Mouse (Mus musculus): ENCODE data around the gene Stmn1. TPM values are rescaled to one million over a fixed set of nuclear protein-coding genes. Genes with fewer than 3 reads are reported as not detected.
"Not testable (repeated sequence)": the region's sequence is repeated elsewhere in the genome, so short reads cannot be mapped to it uniquely, and the experiment has no call there.

Stmn1 gene
- polyA plus RNA-seq, 1 experiment from 2014 or later = 1,595 TPM

DNA sequence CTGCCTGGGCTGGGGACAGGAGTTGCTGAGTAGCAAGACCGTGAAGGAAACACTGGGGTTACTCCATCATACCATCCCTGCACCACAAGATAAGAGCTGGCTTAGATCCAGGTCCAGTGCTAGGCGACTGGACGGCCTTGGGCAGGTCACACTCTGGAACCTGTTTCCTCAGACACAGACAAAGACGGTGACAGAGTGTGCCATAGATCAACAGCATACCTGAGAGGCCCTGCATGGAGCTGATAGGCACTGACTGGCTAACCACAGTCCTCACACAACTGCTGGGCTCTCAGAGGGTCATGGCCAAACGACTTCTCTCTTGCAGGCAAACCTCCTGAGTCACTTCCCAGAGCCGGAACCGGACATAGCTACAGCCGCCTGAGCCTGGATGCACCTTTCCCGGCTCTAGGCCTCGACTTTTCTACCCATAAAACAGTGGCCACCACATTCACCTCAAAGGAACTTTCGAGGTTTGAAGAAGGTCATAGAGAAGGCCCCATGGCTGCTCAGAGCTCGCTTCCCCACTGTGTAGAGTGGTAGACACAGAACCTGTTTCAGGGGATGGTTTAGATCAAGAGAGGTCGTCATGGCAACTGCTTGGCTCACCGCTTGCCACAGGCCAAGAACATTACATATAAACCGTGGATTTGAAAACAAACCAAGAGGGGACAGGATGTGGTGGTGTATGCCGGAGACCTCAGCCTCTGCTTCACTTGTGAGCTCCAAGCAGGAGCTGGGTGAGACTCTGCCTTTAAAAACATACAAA is 26.8 kb downstream of the Stmn1 start:
- Histone ChIP-seq H3K27ac (ENCODE audit: low read length) (no peak overlapping the region), H3K4me2 (replicated peaks; ENCODE audit: low read depth, low read length) (no peak overlapping the region), H3K9ac (replicated peaks; ENCODE audit: low read length) (no peak overlapping the region), H3K27me3 (ENCODE audit: insufficient read depth, low read length) (no peaks in the 10 kb centered on the region), H3K36me3 (ENCODE audit: insufficient read depth, low read length) (no peaks in the 10 kb centered on the region), H3K4me1 (ENCODE audit: insufficient read depth, low read length) (peaks cover 30% of the 10 kb centered on the region), H3K4me3 (ENCODE audit: low read length) (no peak overlapping the region), H3K9me3 (ENCODE audit: low read length) (no peaks in the 10 kb centered on the region)
- 57% methylated on average over 16 of the region's 16 CpGs for WGBS
- ATAC-seq (ENCODE audit: low FRiP score, low TSS enrichment) = peak; percentile 19; the same call in 1 of the 2 replicates

DNA sequence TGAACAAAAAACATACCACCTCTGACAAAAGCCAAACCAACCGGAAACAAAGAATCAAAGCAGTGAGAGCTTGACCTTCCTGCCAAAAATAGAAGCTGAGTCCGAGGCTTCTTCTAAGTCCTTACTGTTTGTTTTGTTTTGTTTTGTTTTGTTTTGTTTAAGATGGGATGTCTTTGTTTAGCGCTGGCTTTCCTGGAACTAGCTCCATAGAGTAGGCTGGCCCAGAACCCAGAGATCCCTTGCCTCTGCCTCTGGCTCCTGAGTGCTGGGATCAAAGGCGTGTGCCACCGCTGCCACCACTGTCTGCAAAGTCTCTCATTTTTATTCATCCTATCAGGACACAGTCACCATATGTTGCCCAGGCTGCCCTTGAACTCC is 27.4 kb downstream of the Stmn1 start:
- Histone ChIP-seq H3K4me3 (ENCODE audit: low read length) (no peak overlapping the region), H3K27ac (ENCODE audit: low read length) (0 out of 2 replicates have a peak overlapping the region, but pooled peaks have one; percentile 4), H3K9ac (replicated peaks; ENCODE audit: low read length) (no peak overlapping the region), H3K36me3 (ENCODE audit: insufficient read depth, low read length) (no peaks in the 10 kb centered on the region), H3K4me1 (ENCODE audit: insufficient read depth, low read length) (peaks cover 30% of the 10 kb centered on the region), H3K9me3 (ENCODE audit: low read length) (no peaks in the 10 kb centered on the region), H3K27me3 (ENCODE audit: insufficient read depth, low read length) (no peaks in the 10 kb centered on the region), H3K4me2 (replicated peaks; ENCODE audit: low read depth, low read length) (no peak overlapping the region)
- no peak for ATAC-seq (ENCODE audit: low FRiP score, low TSS enrichment)
- WGBS = 68% methylated on average over 5 of the region's 5 CpGs

DNA sequence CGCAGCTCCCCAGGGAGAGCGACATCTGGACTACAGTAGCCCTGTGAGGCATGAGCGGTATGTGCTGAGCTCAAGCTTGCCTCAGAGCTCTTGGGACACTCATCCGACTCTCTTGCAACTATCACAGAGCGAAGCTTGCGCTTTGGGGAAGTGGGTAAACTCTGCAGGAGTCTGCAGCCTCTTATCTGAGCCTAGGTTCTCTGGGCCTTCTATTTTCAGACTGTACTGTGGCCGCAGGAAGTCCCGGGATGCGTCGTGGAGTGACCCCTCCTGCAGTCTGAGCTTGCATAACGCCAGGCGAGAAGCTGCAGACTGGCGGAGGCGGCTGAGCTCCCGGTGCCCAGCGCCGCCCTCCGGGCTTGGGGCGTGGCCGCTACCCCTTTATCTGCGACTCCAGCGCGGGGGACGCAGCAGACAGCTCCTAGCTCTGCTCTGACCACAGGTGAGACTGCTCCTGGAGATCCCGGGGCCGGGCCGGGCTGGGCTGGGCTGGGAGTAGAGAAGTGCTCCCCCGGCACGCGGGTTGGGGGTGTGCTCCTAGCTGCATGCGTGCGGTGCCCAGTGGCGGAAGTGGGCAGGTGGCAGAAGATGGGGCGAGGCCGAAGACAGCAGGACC is 28.6 kb downstream of the Stmn1 start, which contains the start of gene Paqr7:
Gene Paqr7, plus strand, starts transcription at position 103 of the 616 bp plus-strand sequence.
- ATAC-seq (ENCODE audit: low FRiP score, low TSS enrichment) = peak; percentile 81
- H3K4me1 ChIP-seq (ENCODE audit: insufficient read depth, low read length) = peaks cover 30% of the 10 kb centered on the region
- H3K27ac ChIP-seq (ENCODE audit: low read length) = peak within 1 kb of the TSS; percentile 7; the same call in 1 of the 2 replicates
- peak within 1 kb of the TSS; percentile 53 for H3K9ac ChIP-seq (replicated peaks; ENCODE audit: low read length)
- 7% methylated on average over 35 of the region's 35 CpGs for WGBS
- H3K4me2 ChIP-seq (replicated peaks; ENCODE audit: low read depth, low read length) = peak within 1 kb of the TSS; percentile 96
- H3K27me3 ChIP-seq (ENCODE audit: insufficient read depth, low read length) = no peaks in the 10 kb centered on the region
- no peaks in the 10 kb centered on the region for H3K36me3 ChIP-seq (ENCODE audit: insufficient read depth, low read length)
- H3K9me3 ChIP-seq (ENCODE audit: low read length) = no peaks in the 10 kb centered on the region
- H3K4me3 ChIP-seq (ENCODE audit: low read length) = peak within 1 kb of the TSS; percentile 59

DNA sequence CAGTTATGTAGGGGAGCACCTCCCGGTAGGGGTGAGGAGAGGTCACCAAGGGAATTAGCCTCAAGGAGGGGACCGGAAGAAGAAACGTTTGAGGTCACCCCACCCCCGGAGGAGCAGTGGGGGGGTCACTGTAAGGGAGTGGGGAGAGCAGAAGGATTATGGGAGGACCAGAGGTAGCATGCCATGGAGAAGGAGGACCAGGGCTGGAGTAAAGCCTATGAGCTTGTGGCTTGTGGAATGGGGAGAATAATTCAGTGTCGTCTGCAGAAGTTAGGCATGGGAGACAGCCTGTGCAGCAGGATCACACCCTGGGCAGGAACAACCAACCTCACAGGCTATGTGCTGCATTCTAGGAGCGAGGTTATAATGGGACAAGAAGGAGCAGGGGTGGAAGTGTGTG is 29.1 kb downstream of the Stmn1 start:
- peaks cover 30% of the 10 kb centered on the region for H3K4me1 ChIP-seq (ENCODE audit: insufficient read depth, low read length)
- no peak overlapping the region; the same call in 1 of the 2 replicates for H3K27ac ChIP-seq (ENCODE audit: low read length)
- no peaks in the 10 kb centered on the region for H3K27me3 ChIP-seq (ENCODE audit: insufficient read depth, low read length)
- H3K4me3 ChIP-seq (ENCODE audit: low read length) = peak overlapping the region; percentile 59
- peak overlapping the region; percentile 53 for H3K9ac ChIP-seq (replicated peaks; ENCODE audit: low read length)
- WGBS = 13% methylated on average over 6 of the region's 6 CpGs
- H3K36me3 ChIP-seq (ENCODE audit: insufficient read depth, low read length) = no peaks in the 10 kb centered on the region
- peak overlapping the region; percentile 96 for H3K4me2 ChIP-seq (replicated peaks; ENCODE audit: low read depth, low read length)
- H3K9me3 ChIP-seq (ENCODE audit: low read length) = no peaks in the 10 kb centered on the region
- ATAC-seq (ENCODE audit: low FRiP score, low TSS enrichment) = peak; percentile 20; the same call in 1 of the 2 replicates

DNA sequence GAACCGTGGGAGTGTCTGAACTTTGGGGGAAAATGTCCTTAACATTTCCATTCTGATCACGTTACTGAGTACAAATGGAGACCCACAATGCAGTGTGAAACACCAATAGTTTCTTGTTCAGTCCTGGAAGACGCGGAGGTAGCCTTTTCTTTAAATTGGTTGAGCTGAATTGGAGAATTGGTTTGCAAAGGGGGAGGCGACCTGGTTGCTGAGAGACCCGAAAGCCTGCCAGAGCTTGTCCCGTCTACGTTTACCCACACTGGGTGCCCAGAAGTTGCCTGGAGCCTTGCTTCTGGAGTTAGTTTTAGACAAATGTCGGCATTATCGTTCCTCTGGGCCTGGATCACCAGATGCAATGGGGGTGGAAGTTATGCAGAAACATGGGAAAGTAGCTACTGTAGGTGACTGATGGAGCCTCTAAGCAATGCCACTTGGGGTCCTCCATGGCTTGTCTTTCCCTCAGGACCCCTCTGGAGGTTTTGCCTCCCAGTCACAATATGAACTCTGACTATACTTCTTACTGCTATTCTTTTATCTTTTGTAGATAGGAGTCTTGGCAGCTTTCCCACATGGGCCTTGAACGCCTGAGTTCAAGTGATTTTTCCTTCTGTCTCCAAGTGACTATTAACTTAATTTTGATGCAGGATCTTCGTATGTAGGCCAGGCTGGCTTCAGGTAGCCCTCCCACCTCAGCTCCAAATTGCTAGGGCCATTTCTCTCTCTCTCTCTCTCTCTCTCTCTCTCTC is 30.0 kb downstream of the Stmn1 start:
- Histone ChIP-seq H3K9me3 (ENCODE audit: low read length) (no peaks in the 10 kb centered on the region), H3K4me1 (ENCODE audit: insufficient read depth, low read length) (peaks cover 30% of the 10 kb centered on the region), H3K27me3 (ENCODE audit: insufficient read depth, low read length) (no peaks in the 10 kb centered on the region), H3K4me3 (ENCODE audit: low read length) (no peak overlapping the region), H3K9ac (replicated peaks; ENCODE audit: low read length) (no peak overlapping the region), H3K27ac (ENCODE audit: low read length) (no peak overlapping the region), H3K36me3 (ENCODE audit: insufficient read depth, low read length) (no peaks in the 10 kb centered on the region), H3K4me2 (replicated peaks; ENCODE audit: low read depth, low read length) (no peak overlapping the region)
- no peak for ATAC-seq (ENCODE audit: low FRiP score, low TSS enrichment)
- 79% methylated on average over 12 of the region's 12 CpGs for WGBS

DNA sequence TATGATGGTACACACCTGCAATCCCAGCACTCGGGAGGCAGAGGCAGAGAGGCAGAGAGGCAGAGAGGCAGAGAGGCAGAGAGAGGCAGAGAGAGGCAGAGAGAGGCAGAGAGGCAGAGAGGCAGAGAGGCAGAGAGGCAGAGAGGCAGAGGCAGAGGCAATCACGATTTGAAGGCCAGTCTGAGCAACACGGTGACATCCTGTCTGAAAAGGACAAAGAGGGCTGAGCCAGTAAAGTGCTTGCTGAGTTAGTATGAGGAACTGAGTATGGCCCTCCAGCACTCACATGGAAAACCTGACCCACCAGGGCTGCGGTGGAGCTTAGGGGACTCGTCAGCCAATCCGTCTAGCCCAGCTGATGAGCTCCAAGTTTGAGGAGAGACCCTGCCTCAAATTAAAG is 30.9 kb downstream of the Stmn1 start:
- not testable (repeated sequence) for H3K4me2 ChIP-seq (replicated peaks; ENCODE audit: low read depth, low read length); H3K27me3 ChIP-seq (ENCODE audit: insufficient read depth, low read length); ATAC-seq (ENCODE audit: low FRiP score, low TSS enrichment); H3K27ac ChIP-seq (ENCODE audit: low read length); H3K36me3 ChIP-seq (ENCODE audit: insufficient read depth, low read length); H3K9me3 ChIP-seq (ENCODE audit: low read length); H3K9ac ChIP-seq (replicated peaks; ENCODE audit: low read length); H3K4me3 ChIP-seq (ENCODE audit: low read length)
- H3K4me1 ChIP-seq (ENCODE audit: insufficient read depth, low read length) = peaks cover 30% of the 10 kb centered on the region
- WGBS = 86% methylated on average over 6 of the region's 6 CpGs

DNA sequence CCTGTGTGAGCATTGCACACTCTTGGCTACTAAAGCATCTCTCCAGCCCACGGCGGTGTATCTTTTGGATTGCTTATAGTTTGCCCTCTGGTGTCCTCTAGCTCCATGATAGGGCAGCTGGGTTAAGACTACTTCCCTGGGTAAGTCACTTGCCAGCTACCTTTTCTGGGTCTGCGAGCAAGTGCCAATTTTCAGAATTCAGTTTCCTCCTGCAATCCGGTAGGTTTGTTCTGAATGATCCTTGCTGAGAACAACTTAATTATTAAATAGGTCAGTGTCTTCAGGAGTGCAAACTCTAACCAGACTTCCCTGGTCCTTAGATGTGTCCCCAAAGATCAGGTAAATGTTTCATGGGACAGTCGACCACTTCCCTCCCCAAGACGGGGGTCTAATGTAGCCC is 33.0 kb downstream of the Stmn1 start:
- H3K9me3 ChIP-seq (ENCODE audit: low read length) = no peaks in the 10 kb centered on the region
- H3K4me2 ChIP-seq (replicated peaks; ENCODE audit: low read depth, low read length) = no peak overlapping the region
- no peak overlapping the region for H3K4me3 ChIP-seq (ENCODE audit: low read length)
- ATAC-seq (ENCODE audit: low FRiP score, low TSS enrichment) = no peak
- no peak overlapping the region for H3K27ac ChIP-seq (ENCODE audit: low read length)
- H3K27me3 ChIP-seq (ENCODE audit: insufficient read depth, low read length) = no peaks in the 10 kb centered on the region
- H3K9ac ChIP-seq (replicated peaks; ENCODE audit: low read length) = no peak overlapping the region
- WGBS = 84% methylated on average over 6 of the region's 6 CpGs
- H3K4me1 ChIP-seq (ENCODE audit: insufficient read depth, low read length) = peaks cover 13% of the 10 kb centered on the region
- no peaks in the 10 kb centered on the region for H3K36me3 ChIP-seq (ENCODE audit: insufficient read depth, low read length)

DNA sequence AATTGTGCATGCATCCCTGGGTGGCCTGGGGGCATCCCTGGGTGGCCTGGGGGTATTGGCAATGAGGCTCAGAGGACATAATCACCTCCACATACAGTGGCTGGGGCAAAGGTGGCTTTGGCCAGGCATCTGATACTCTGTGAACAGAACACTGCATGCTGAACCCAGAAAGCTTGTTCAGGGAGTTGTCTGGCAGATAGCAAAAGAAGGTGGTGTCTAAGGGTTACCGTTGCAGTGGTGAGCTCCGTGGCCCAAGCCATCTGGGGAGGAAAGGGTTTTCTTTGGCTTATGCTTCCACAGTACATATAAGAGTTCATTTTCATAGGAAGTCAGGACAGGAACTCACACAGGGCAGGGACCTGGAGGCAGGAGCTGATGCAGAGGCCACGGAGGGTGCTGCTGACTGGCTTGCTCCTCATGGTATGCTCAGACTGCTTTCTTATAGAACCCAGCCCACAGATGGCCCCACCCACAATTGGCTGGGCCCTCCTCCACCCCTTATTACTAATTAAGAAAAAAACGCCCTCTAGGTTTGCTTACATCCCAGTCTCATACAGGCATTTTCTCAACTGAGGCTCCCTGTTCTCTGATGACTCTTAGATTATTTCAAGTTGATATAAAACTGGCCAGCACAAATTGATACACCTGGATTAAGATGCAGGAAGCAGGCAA is 35.7 kb downstream of the Stmn1 start:
- 74% methylated on average over 4 of the region's 4 CpGs for WGBS
- Histone ChIP-seq H3K9ac (replicated peaks; ENCODE audit: low read length) (no peak overlapping the region), H3K27me3 (ENCODE audit: insufficient read depth, low read length) (no peaks in the 10 kb centered on the region), H3K4me3 (ENCODE audit: low read length) (no peak overlapping the region), H3K36me3 (ENCODE audit: insufficient read depth, low read length) (no peaks in the 10 kb centered on the region), H3K27ac (ENCODE audit: low read length) (no peak overlapping the region), H3K4me2 (replicated peaks; ENCODE audit: low read depth, low read length) (no peak overlapping the region), H3K4me1 (ENCODE audit: insufficient read depth, low read length) (no peaks in the 10 kb centered on the region), H3K9me3 (ENCODE audit: low read length) (no peaks in the 10 kb centered on the region)
- ATAC-seq (ENCODE audit: low FRiP score, low TSS enrichment) = no peak

DNA sequence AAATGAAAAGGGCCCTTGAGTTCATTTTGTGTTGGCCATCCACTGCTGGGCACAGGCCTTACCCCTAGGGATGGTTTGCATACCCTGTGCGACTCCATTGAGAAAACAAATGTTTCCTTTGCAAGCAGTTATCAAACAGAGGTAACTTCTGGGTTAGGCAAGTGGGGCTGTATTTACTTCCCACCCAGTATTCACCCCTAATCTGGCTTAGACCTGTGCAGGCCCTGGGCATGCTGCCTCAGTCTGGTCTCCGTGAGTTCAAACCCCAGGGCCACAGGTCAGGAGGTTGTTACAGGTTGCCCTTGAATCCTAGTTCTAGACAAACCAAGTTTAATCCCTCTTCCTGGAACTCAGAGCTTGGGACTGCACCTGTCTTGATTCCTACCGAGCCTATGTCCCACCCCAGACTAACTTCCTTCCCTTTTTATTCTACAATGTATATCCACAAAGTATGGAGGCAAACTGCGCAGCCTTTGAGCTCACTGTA is 37.2 kb downstream of the Stmn1 start:
- no peak overlapping the region for H3K4me3 ChIP-seq (ENCODE audit: low read length)
- H3K36me3 ChIP-seq (ENCODE audit: insufficient read depth, low read length) = no peaks in the 10 kb centered on the region
- no peak for ATAC-seq (ENCODE audit: low FRiP score, low TSS enrichment)
- no peaks in the 10 kb centered on the region for H3K4me1 ChIP-seq (ENCODE audit: insufficient read depth, low read length)
- no peak overlapping the region for H3K27ac ChIP-seq (ENCODE audit: low read length)
- H3K9ac ChIP-seq (replicated peaks; ENCODE audit: low read length) = no peak overlapping the region
- no peak overlapping the region for H3K4me2 ChIP-seq (replicated peaks; ENCODE audit: low read depth, low read length)
- H3K9me3 ChIP-seq (ENCODE audit: low read length) = no peaks in the 10 kb centered on the region
- no peaks in the 10 kb centered on the region for H3K27me3 ChIP-seq (ENCODE audit: insufficient read depth, low read length)
- 87% methylated on average over 4 of the region's 4 CpGs for WGBS

All from kidney, embryonic 16.5 days (tissue).